Mouse (Mus musculus): ENCODE measurements at regions not wholly inside any gene's neighbourhood (a gene's known extent, or its start where the extent isn't known, plus 50 kb on each side); places are given as distances from the start of the nearest gene placed in this dataset.

GRCm38 (mm10) chr4:31392932-31393632, 570.8 kb upstream of the Map3k7 start:
- no peak for DNase-seq (ENCODE audit: low read depth, low spot score)

GRCm38 (mm10) chr4:31395538-31395937, 568.4 kb upstream of the Map3k7 start:
- DNase-seq (ENCODE audit: low read depth, low spot score): no peak

GRCm38 (mm10) chr4:31403976-31404375, 559.9 kb upstream of the Map3k7 start:
- DNase-seq (ENCODE audit: low read depth, low spot score): no peak

- DNase-seq (ENCODE audit: low read depth, low spot score): no peak
Measured at GRCm38 (mm10) chr4:31404840-31405714, 558.8 kb upstream of the Map3k7 start.

- no peak for DNase-seq (ENCODE audit: low read depth, low spot score)
Measured at GRCm38 (mm10) chr4:31410157-31410556, 553.7 kb upstream of the Map3k7 start.

GRCm38 (mm10) chr4:31411770-31412525, 551.9 kb upstream of the Map3k7 start:
- DNase-seq (ENCODE audit: low read depth, low spot score): no peak

- DNase-seq (ENCODE audit: low read depth, low spot score): no peak
Measured at GRCm38 (mm10) chr4:31417161-31417560, 546.7 kb upstream of the Map3k7 start.

- no peak for DNase-seq (ENCODE audit: low read depth, low spot score)
Measured at GRCm38 (mm10) chr4:31419240-31419639, 544.7 kb upstream of the Map3k7 start.

- DNase-seq (ENCODE audit: low read depth, low spot score): no peak
Measured at GRCm38 (mm10) chr4:31420167-31420566, 543.7 kb upstream of the Map3k7 start.

- DNase-seq (ENCODE audit: low read depth, low spot score): no peak
Measured at GRCm38 (mm10) chr4:31421386-31421785, 542.5 kb upstream of the Map3k7 start.

- DNase-seq (ENCODE audit: low read depth, low spot score): no peak
Measured at GRCm38 (mm10) chr4:31425135-31425534, 538.8 kb upstream of the Map3k7 start.

- DNase-seq (ENCODE audit: low read depth, low spot score): no peak
Measured at GRCm38 (mm10) chr4:31425716-31426115, 538.2 kb upstream of the Map3k7 start.

- DNase-seq (ENCODE audit: low read depth, low spot score): no peak
Measured at GRCm38 (mm10) chr4:31426169-31427030, 537.5 kb upstream of the Map3k7 start.

- DNase-seq (ENCODE audit: low read depth, low spot score): no peak
Measured at GRCm38 (mm10) chr4:31433943-31434342, 530.0 kb upstream of the Map3k7 start.

GRCm38 (mm10) chr4:31454898-31455297, 509.0 kb upstream of the Map3k7 start:
- no peak for DNase-seq (ENCODE audit: low read depth, low spot score)

GRCm38 (mm10) chr4:31455466-31455865, 508.4 kb upstream of the Map3k7 start:
- DNase-seq (ENCODE audit: low read depth, low spot score): no peak

GRCm38 (mm10) chr4:31462456-31462855, 501.4 kb upstream of the Map3k7 start:
- no peak for DNase-seq (ENCODE audit: low read depth, low spot score)

- no peak for DNase-seq (ENCODE audit: low read depth, low spot score)
Measured at GRCm38 (mm10) chr4:31463130-31463698, 500.7 kb upstream of the Map3k7 start.

GRCm38 (mm10) chr4:31468306-31468705, 495.6 kb upstream of the Map3k7 start:
- DNase-seq (ENCODE audit: low read depth, low spot score): no peak

GRCm38 (mm10) chr4:31469803-31470202, 494.1 kb upstream of the Map3k7 start:
- DNase-seq (ENCODE audit: low read depth, low spot score): no peak

GRCm38 (mm10) chr4:31492535-31492934, 471.4 kb upstream of the Map3k7 start:
- no peak for DNase-seq (ENCODE audit: low read depth, low spot score)
